Mouse (Mus musculus) ES-E14 (cell line): ENCODE measurements around the gene Gm11397.
"Not testable (repeated sequence)": the region's sequence is repeated elsewhere in the genome, so short reads cannot be mapped to it uniquely, and the experiment has no call there.

Experiments
- CHD2 ChIP-seq: IDR thresholded peaks from 2 replicates; pipeline ENCODE4 v1.6.1; 2014; ENCODE audit warnings: mild to moderate bottlenecking, low read depth, low read length, inconsistent platforms
- HCFC1 ChIP-seq: IDR thresholded peaks from 2 replicates; pipeline ENCODE4 v1.6.1; 2012; ENCODE audit warnings: low read length, inconsistent platforms, borderline replicate concordance; ENCODE audit not compliant: insufficient read depth
- MAFK ChIP-seq: IDR thresholded peaks from 2 replicates; pipeline ENCODE4 v1.6.1; 2014; ENCODE audit warnings: mild to moderate bottlenecking, low read depth, low read length, inconsistent platforms; ENCODE audit not compliant: insufficient read depth
- ZC3H11A ChIP-seq: IDR thresholded peaks from 2 replicates; pipeline ENCODE4 v1.6.1; 2012; ENCODE audit warnings: low read depth, mild to moderate bottlenecking, inconsistent platforms, low read length, borderline replicate concordance
- ZNF384 ChIP-seq: IDR thresholded peaks from 2 replicates; pipeline ENCODE4 v1.6.1; 2012; ENCODE audit warnings: low read depth, low read length, inconsistent platforms

DNA sequence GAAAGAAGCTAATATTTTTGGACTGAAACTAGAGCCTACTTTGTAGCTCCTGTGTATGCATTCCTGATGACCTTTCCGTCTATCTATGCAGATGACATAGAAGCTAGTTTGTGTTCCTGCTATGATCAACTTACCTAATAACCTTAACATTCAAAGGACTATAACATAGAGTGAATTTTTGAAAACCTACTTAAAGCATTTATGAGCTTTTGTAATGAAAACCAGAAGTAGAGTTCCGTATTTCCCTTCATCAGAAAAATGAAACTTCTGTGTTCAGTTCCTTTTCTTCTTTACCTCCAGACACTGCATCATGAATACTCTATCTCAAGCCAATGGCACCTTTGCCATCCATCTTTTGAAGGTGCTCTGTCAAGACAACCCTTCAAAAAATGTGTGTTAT lies at the start of gene Gm11397:
- TF ChIP-seq MAFK, ZNF384, HCFC1, CHD2, ZC3H11A: not testable (repeated sequence)
